Mouse (Mus musculus) G1E-ER4 (cell line): Measurements from ENCODE around the gene Kcnab1. TPM values are rescaled to one million over a fixed set of nuclear protein-coding genes. Genes with fewer than 3 reads are reported as not detected.

Source experiments
- GATA1 ChIP-seq: IDR thresholded peaks from one replicate; pipeline ENCODE4 v1.8.0; 2012; ENCODE audit warnings: low read length, inconsistent platforms
- polyA plus RNA-seq: library from polyadenylated mRNA; stranded (reverse); fragments of >175 nt; gene quantifications from 2 replicates; pipeline ENCODE4 v1.2.3, GENCODE M21; 2012

Gene Kcnab1
- polyA plus RNA-seq, 1 experiment, result not detected

DNA sequence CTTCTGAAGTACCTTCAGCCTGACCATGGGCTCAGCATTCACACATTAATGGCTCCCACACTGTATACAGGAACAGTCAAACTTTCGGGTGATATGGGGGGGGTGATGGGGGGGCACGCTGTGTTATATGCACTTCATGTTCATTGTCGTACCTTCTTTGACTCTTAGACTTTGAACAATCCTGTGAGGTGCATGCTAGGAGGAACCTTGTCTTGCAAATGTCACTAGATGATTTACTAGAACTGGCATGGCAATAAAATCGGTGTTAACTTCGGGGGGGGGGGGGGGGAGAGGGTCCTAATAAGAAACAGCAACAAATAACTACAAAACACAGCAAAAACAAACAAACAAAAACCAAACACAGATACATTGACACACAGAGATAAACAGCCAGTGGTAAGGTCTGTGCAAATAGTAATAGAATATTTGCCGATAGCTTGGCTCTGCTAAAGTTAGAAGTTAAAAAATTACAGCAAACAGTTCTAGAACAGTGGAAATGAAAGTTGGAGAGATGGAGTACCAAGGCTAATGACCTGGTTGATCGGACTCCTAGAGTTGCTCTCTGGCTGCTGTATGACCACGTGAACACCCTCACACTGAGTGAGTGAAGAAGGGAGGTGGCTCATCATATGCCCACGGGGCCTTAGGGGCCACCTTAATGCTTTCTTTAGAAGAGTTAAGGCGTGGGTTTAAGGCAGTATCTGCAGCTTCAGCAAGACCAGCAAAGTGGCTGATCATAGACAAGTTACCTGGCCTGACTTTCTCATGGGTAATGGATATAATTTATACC is 256.9 kb downstream of the Kcnab1 start:
- no peak for TF ChIP-seq GATA1

GRCm38 (mm10) chr3:65367944-65368343 is 258.8 kb downstream of the Kcnab1 start:
- no peak for TF ChIP-seq GATA1

DNA sequence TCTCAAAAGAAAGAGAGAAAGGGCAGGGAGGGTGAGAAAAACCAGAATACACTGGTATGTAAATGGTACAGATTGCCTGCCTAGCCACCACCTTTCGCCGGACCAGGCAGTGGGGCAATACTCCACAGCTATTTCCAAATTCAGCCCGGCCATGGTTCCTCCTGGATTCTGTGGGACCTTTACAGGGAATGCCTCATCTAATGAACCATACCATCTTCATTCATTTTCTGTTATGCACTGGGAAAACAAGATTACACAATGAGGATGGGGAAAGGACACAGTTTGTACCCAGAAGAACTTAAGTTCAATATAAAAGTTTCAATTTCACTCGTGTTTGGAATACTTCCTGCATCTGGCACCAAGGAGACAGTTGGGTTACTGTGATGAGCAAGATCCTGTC is 263.4 kb downstream of the Kcnab1 start:
- no peak for TF ChIP-seq GATA1

- TF ChIP-seq GATA1, result no peak
Observed at GRCm38 (mm10) chr3:65373594-65374182, 264.5 kb downstream of the Kcnab1 start.

GRCm38 (mm10) chr3:65374729-65375128 is 265.5 kb downstream of the Kcnab1 start:
- TF ChIP-seq GATA1, result no peak

GRCm38 (mm10) chr3:65378724-65379123 is 269.5 kb downstream of the Kcnab1 start:
- TF ChIP-seq GATA1, result no peak

GRCm38 (mm10) chr3:65379884-65380539 is 270.8 kb downstream of the Kcnab1 start:
- TF ChIP-seq GATA1, result no peak

DNA sequence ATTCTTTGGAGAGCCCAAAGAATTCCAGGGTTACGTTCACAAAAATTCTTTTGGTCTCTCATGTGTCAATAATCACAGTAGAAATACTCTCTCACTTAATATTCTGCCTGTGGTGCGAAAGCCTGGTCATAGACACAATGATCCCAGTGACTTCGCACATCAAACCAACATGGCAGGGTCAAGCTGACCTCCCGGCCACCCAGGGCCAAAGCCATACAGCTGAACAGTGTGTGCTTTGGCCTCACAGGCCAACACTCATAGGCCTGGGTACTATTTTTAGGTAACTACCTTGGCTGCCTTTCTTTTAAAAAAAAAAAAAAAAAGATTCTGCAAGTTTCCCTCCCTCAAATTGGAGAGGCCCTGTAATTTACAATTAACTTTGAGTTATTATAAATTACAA is 271.9 kb downstream of the Kcnab1 start:
- no peak for TF ChIP-seq GATA1

DNA sequence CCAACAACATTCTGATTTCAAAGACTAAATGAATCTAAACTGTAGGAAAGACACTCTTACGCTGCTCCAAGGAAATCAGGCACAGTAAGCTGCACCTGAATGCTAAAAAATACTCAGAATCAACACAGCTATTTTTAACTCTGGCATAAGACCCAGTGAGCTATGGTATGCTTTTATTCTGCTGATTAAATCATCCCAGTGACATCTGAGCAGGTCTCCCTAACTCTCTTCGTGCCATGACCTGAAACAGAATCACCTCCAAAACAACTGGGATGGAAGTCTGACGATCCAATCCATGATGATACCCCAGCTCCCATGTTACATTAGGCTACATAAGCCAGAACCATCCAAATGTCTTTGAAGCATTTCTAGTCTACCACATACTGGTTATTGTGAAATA is 275.2 kb downstream of the Kcnab1 start:
- no peak for TF ChIP-seq GATA1

- TF ChIP-seq GATA1, result no peak
Observed at GRCm38 (mm10) chr3:65385771-65386170, 276.6 kb downstream of the Kcnab1 start.

DNA sequence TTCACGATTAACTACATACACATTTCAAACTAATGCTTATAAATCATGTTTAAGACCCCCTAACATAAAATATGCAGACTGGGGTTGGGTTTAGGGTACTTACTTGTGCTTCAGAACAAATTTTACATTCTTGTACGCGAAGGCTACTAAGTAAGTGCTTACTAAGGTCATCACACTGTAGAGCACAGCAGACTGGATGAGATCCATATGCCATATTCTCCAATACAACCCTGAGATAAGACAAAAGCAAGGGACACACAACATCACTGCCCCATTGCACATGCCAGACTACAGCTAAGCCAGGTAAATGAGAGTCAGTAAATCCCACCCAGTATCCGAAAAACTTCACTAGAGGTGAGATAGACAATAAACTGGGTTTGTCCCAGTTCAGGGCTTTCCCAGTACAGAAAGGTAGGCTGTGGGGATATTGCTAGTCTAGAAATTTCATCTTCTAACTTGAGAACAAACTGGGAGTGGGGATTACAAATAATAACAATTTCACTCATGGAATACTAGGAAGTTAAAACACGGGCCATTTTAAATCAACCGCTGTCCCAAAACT is 282.1 kb downstream of the Kcnab1 start:
- no peak for TF ChIP-seq GATA1

- TF ChIP-seq GATA1, result no peak
Observed at GRCm38 (mm10) chr3:65391784-65392420, 282.7 kb downstream of the Kcnab1 start.

DNA sequence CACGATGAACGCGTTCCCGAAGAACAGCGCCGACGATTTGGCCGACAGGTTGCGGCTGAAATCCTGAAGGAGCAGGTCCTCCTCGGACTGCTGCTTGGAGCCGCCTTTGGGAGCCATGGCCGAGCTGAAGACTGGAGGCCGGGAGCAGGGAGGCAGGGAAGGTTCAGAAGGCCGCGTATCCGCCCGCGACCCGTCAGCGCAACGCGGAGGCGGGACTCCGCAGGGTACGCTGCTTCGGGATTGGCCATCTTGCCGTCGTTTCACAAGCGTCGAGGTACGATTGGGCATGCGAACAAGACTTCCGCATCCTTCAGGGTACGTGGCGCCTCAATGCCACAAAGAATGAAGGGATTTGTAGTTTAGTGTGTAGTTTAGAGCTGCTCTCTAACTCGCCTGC is 283.2 kb downstream of the Kcnab1 start, which contains the start of gene Ssr3:
Ssr3 (minus strand) TSS at position 203 of the 397 bp plus-strand sequence.
- no peak for TF ChIP-seq GATA1

GRCm38 (mm10) chr3:65396835-65397504 is 287.8 kb downstream of the Kcnab1 start:
- no peak for TF ChIP-seq GATA1

- TF ChIP-seq GATA1, result no peak
Observed at GRCm38 (mm10) chr3:65397566-65397965, 288.4 kb downstream of the Kcnab1 start.
